Mouse (Mus musculus): ENCODE measurements at regions not wholly inside any gene's neighbourhood (a gene's known extent, or its start where the extent isn't known, plus 50 kb on each side); places are given as distances from the start of the nearest gene placed in this dataset.

- no peaks in the 10 kb centered on the region for H3K9me3 ChIP-seq (replicated peaks; ENCODE audit: control insufficient read depth, low read length)
- no peaks in the 10 kb centered on the region for H3K27me3 ChIP-seq (ENCODE audit: control insufficient read depth, insufficient read depth, low read length)
- H3K9ac ChIP-seq (ENCODE audit: low read length): 0 out of 2 replicates have a peak overlapping the region, but pooled peaks have one; percentile 14
- no peak overlapping the region for H3K27ac ChIP-seq (ENCODE audit: low read length)
- 62% methylated on average over 1 of the region's 1 CpGs for WGBS
- H3K36me3 ChIP-seq (ENCODE audit: control insufficient read depth, insufficient read depth, low read length): no peaks in the 10 kb centered on the region
- H3K4me3 ChIP-seq (replicated peaks; ENCODE audit: low read length): no peak overlapping the region
- no peaks in the 10 kb centered on the region for H3K4me1 ChIP-seq (ENCODE audit: control insufficient read depth, insufficient read depth, low read length)
- no peak overlapping the region for H3K4me2 ChIP-seq (ENCODE audit: low read depth, low read length)
- no peak for ATAC-seq (ENCODE audit: insufficient read depth, low FRiP score)
Measured at GRCm38 (mm10) chr17:49205564-49205963, 222.6 kb upstream of the Mocs1 start.

- H3K4me1 ChIP-seq (ENCODE audit: control insufficient read depth, insufficient read depth, low read length): no peaks in the 10 kb centered on the region
- H3K27me3 ChIP-seq (ENCODE audit: control insufficient read depth, insufficient read depth, low read length): no peaks in the 10 kb centered on the region
- no peaks in the 10 kb centered on the region for H3K9me3 ChIP-seq (replicated peaks; ENCODE audit: control insufficient read depth, low read length)
- H3K27ac ChIP-seq (ENCODE audit: low read length): no peak overlapping the region
- no peak overlapping the region for H3K4me2 ChIP-seq (ENCODE audit: low read depth, low read length)
- no peak overlapping the region for H3K9ac ChIP-seq (ENCODE audit: low read length)
- H3K36me3 ChIP-seq (ENCODE audit: control insufficient read depth, insufficient read depth, low read length): no peaks in the 10 kb centered on the region
- WGBS: 51% methylated on average over 9 of the region's 9 CpGs
- no peak overlapping the region for H3K4me3 ChIP-seq (replicated peaks; ENCODE audit: low read length)
- ATAC-seq (ENCODE audit: insufficient read depth, low FRiP score): no peak
Measured at GRCm38 (mm10) chr17:49206708-49207107, 221.5 kb upstream of the Mocs1 start.

DNA sequence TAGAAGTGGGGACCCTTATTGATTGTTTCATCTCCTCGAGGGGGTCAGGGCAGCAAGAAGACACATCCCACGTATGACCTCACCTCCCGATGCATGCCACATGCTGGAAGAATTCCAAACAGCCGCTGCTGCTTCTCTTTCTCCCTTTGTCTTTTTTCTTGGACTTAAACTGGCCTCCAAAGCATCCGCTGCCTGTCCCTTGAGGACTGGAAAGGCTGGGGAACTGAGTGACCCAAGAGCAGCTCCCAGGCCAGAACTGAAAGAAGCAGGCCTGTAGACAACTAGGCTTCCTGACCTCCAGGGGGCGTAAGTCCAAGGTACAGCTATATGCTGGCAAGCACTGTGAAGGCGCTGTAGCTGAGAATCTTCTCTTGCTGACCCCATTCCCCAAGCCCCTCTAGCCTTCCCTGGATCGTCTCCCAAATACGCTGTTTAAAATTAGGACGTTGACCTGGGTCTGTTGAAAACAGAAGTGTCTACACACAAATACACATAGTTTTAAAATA lies 219.8 kb upstream of the Mocs1 start:
- 66% methylated on average over 10 of the region's 10 CpGs for WGBS
- H3K27me3 ChIP-seq (ENCODE audit: control insufficient read depth, insufficient read depth, low read length): no peaks in the 10 kb centered on the region
- no peaks in the 10 kb centered on the region for H3K36me3 ChIP-seq (ENCODE audit: control insufficient read depth, insufficient read depth, low read length)
- no peak overlapping the region for H3K4me2 ChIP-seq (ENCODE audit: low read depth, low read length)
- no peak overlapping the region for H3K4me3 ChIP-seq (replicated peaks; ENCODE audit: low read length)
- H3K9ac ChIP-seq (ENCODE audit: low read length): no peak overlapping the region
- no peaks in the 10 kb centered on the region for H3K9me3 ChIP-seq (replicated peaks; ENCODE audit: control insufficient read depth, low read length)
- no peak for ATAC-seq (ENCODE audit: insufficient read depth, low FRiP score)
- no peak overlapping the region for H3K27ac ChIP-seq (ENCODE audit: low read length)
- no peaks in the 10 kb centered on the region for H3K4me1 ChIP-seq (ENCODE audit: control insufficient read depth, insufficient read depth, low read length)

- Histone ChIP-seq H3K27ac (ENCODE audit: low read length) (no peak overlapping the region), H3K36me3 (ENCODE audit: control insufficient read depth, insufficient read depth, low read length) (no peaks in the 10 kb centered on the region), H3K27me3 (ENCODE audit: control insufficient read depth, insufficient read depth, low read length) (no peaks in the 10 kb centered on the region), H3K4me3 (replicated peaks; ENCODE audit: low read length) (no peak overlapping the region), H3K4me2 (ENCODE audit: low read depth, low read length) (no peak overlapping the region), H3K9ac (ENCODE audit: low read length) (no peak overlapping the region), H3K9me3 (replicated peaks; ENCODE audit: control insufficient read depth, low read length) (no peaks in the 10 kb centered on the region), H3K4me1 (ENCODE audit: control insufficient read depth, insufficient read depth, low read length) (no peaks in the 10 kb centered on the region)
- no peak for ATAC-seq (ENCODE audit: insufficient read depth, low FRiP score)
- WGBS: 83% methylated on average over 13 of the region's 13 CpGs
Measured at GRCm38 (mm10) chr17:49212918-49213317, 215.2 kb upstream of the Mocs1 start.

DNA sequence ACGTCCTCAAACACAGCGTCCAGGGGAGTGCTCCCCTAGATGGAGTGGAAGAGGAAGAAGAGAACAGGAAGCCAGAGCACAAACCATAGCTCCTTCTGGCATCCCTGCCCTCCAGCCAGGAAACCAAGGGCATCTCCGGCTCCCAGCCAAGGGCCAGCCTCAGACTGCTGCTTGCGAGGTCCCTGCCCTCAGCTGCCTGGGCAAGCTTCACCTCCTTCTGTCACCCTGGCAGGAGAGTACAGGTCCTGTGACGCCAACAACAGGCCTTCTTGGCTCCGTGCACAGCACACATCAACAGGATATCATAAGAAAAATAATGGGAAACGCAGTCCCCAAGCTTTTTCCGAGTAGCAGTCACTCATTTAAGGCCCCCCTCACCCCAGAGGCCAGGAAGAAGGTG lies 212.9 kb upstream of the Mocs1 start:
- H3K27ac ChIP-seq (ENCODE audit: low read length): no peak overlapping the region
- no peak for ATAC-seq (ENCODE audit: insufficient read depth, low FRiP score)
- 78% methylated on average over 8 of the region's 8 CpGs for WGBS
- no peaks in the 10 kb centered on the region for H3K4me1 ChIP-seq (ENCODE audit: control insufficient read depth, insufficient read depth, low read length)
- H3K9me3 ChIP-seq (replicated peaks; ENCODE audit: control insufficient read depth, low read length): no peaks in the 10 kb centered on the region
- H3K4me3 ChIP-seq (replicated peaks; ENCODE audit: low read length): no peak overlapping the region
- H3K36me3 ChIP-seq (ENCODE audit: control insufficient read depth, insufficient read depth, low read length): no peaks in the 10 kb centered on the region
- no peaks in the 10 kb centered on the region for H3K27me3 ChIP-seq (ENCODE audit: control insufficient read depth, insufficient read depth, low read length)
- H3K9ac ChIP-seq (ENCODE audit: low read length): no peak overlapping the region
- H3K4me2 ChIP-seq (ENCODE audit: low read depth, low read length): no peak overlapping the region

DNA sequence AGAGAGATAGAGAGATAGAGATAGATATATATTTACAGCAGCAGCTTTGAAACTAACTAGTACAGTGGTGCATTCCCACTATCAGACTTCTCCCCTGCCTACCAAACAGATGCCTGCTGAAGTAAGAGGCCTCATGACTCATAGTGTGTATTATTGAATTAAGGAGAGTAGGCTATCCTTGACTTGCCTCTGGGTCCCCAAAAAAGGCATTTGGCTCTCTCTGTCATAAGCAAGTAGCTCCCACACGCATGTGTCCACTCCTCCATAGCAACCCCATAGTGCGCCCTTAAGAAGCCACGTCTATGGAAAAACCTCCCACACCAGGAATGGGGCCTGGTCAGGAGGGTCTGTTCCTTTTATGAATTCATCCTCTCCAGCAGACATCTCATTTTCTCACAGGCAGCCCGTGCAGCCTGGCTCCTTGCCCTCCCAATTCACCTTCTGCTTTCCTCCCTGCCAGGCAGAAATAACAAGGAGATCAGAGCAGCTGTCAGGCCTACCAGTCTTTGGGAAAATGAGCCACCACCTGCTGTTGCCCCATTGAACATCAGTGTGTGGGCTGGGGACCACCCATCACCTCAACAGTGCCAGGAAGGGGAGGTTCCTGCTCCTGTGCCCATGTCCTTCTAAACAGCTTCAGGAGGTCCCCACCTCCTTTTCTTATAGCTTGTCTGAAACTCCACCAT lies 208.5 kb upstream of the Mocs1 start:
- H3K27ac ChIP-seq (ENCODE audit: low read length): no peak overlapping the region
- no peak overlapping the region for H3K9ac ChIP-seq (ENCODE audit: low read length)
- ATAC-seq (ENCODE audit: insufficient read depth, low FRiP score): no peak
- WGBS: 66% methylated on average over 4 of the region's 4 CpGs
- H3K4me1 ChIP-seq (ENCODE audit: control insufficient read depth, insufficient read depth, low read length): peaks cover 4% of the 10 kb centered on the region; the same call in 1 of the 2 replicates
- H3K4me2 ChIP-seq (ENCODE audit: low read depth, low read length): no peak overlapping the region
- no peaks in the 10 kb centered on the region for H3K9me3 ChIP-seq (replicated peaks; ENCODE audit: control insufficient read depth, low read length)
- no peak overlapping the region for H3K4me3 ChIP-seq (replicated peaks; ENCODE audit: low read length)
- no peaks in the 10 kb centered on the region for H3K36me3 ChIP-seq (ENCODE audit: control insufficient read depth, insufficient read depth, low read length)
- H3K27me3 ChIP-seq (ENCODE audit: control insufficient read depth, insufficient read depth, low read length): no peaks in the 10 kb centered on the region

GRCm38 (mm10) chr17:49223212-49223611 lies 204.9 kb upstream of the Mocs1 start:
- no peak overlapping the region for H3K27ac ChIP-seq (ENCODE audit: low read length)
- 70% methylated on average over 7 of the region's 7 CpGs for WGBS
- no peak overlapping the region for H3K4me3 ChIP-seq (replicated peaks; ENCODE audit: low read length)
- peaks cover 12% of the 10 kb centered on the region; the same call in 1 of the 2 replicates for H3K4me1 ChIP-seq (ENCODE audit: control insufficient read depth, insufficient read depth, low read length)
- H3K36me3 ChIP-seq (ENCODE audit: control insufficient read depth, insufficient read depth, low read length): no peaks in the 10 kb centered on the region
- H3K27me3 ChIP-seq (ENCODE audit: control insufficient read depth, insufficient read depth, low read length): no peaks in the 10 kb centered on the region
- H3K9me3 ChIP-seq (replicated peaks; ENCODE audit: control insufficient read depth, low read length): no peaks in the 10 kb centered on the region
- no peak overlapping the region for H3K4me2 ChIP-seq (ENCODE audit: low read depth, low read length)
- no peak for ATAC-seq (ENCODE audit: insufficient read depth, low FRiP score)
- H3K9ac ChIP-seq (ENCODE audit: low read length): no peak overlapping the region

GRCm38 (mm10) chr17:49223651-49224050 lies 204.5 kb upstream of the Mocs1 start:
- no peaks in the 10 kb centered on the region for H3K27me3 ChIP-seq (ENCODE audit: control insufficient read depth, insufficient read depth, low read length)
- no peak overlapping the region for H3K9ac ChIP-seq (ENCODE audit: low read length)
- H3K36me3 ChIP-seq (ENCODE audit: control insufficient read depth, insufficient read depth, low read length): no peaks in the 10 kb centered on the region
- peaks cover 12% of the 10 kb centered on the region; the same call in 1 of the 2 replicates for H3K4me1 ChIP-seq (ENCODE audit: control insufficient read depth, insufficient read depth, low read length)
- H3K4me3 ChIP-seq (replicated peaks; ENCODE audit: low read length): no peak overlapping the region
- WGBS: 59% methylated on average over 2 of the region's 2 CpGs
- no peaks in the 10 kb centered on the region for H3K9me3 ChIP-seq (replicated peaks; ENCODE audit: control insufficient read depth, low read length)
- H3K4me2 ChIP-seq (ENCODE audit: low read depth, low read length): no peak overlapping the region
- no peak for ATAC-seq (ENCODE audit: insufficient read depth, low FRiP score)
- H3K27ac ChIP-seq (ENCODE audit: low read length): peak overlapping the region; percentile 10; the same call in 1 of the 2 replicates

DNA sequence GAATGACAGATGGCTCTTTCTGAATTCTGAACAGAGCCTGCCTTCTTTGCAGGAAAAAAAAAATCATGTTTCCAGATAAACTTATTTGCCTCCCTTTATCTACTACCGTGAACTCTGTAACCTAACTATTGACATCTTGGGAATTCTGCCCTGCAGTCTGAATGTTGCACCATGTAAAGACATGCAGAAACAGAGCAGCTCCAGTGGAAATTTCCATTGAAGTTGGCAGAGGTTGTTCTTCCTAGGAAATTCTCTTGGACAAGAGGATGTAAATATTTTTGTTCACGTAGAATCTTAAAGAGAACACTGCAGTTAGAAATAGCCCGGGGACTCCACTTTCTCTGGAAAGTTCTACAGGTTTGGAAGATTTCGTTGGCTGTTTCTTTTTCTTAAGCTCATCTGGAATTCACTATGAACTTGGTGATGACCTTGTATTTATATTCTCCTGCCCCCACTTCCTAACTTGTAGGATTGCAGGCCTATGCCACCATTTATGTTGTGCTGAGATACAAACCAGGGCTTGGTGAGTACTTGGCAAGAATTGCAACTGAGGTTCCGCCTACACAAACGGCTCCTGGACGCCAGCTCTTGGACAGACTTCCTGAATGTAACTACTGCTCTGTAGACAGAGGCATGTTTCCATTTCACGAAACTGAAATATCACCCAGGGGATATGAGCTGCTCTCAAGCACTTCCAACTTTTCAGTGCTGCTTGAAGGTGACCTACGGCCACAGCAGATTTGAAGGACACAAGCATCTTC lies 202.7 kb upstream of the Mocs1 start:
- Histone ChIP-seq H3K36me3 (ENCODE audit: control insufficient read depth, insufficient read depth, low read length) (no peaks in the 10 kb centered on the region), H3K27me3 (ENCODE audit: control insufficient read depth, insufficient read depth, low read length) (no peaks in the 10 kb centered on the region), H3K9ac (ENCODE audit: low read length) (no peak overlapping the region), H3K4me3 (replicated peaks; ENCODE audit: low read length) (no peak overlapping the region), H3K4me2 (ENCODE audit: low read depth, low read length) (no peak overlapping the region), H3K27ac (ENCODE audit: low read length) (peak overlapping the region; percentile 56), H3K9me3 (replicated peaks; ENCODE audit: control insufficient read depth, low read length) (no peaks in the 10 kb centered on the region), H3K4me1 (ENCODE audit: control insufficient read depth, insufficient read depth, low read length) (peaks cover 12% of the 10 kb centered on the region; the same call in 1 of the 2 replicates)
- 0 out of 2 replicates have a peak, but pooled peaks have one; percentile 34 for ATAC-seq (ENCODE audit: insufficient read depth, low FRiP score)
- WGBS: 42% methylated on average over 9 of the region's 9 CpGs

Data from stomach, embryonic 16.5 days (tissue).